Mouse (Mus musculus): ENCODE data around the gene Svop. TPM values are rescaled to one million over a fixed set of nuclear protein-coding genes. Genes with fewer than 3 reads are reported as not detected.

Svop gene
- total RNA-seq, 2 experiments from 2014 or later = 107 to 115 TPM

Other genes with a start within 250 kb of the Svop start
- gene Coro1c, start 182.8 kb downstream of the Svop start, total RNA-seq (2021) = 100 to 1,000 TPM; 183 to 194 TPM
- 10 to 100 TPM; 36.1 to 36.9 TPM for gene Ssh1, start 97.7 kb downstream of the Svop start, total RNA-seq (2021)
- gene Dao, start 87.9 kb downstream of the Svop start, total RNA-seq (2021) = not detected
- gene Usp30, start 26.1 kb downstream of the Svop start, total RNA-seq (2021) = 10 to 100 TPM; 31.6 to 34.8 TPM
- 1 to 10 TPM; 6.2 to 6.9 TPM for gene Alkbh2, start 36.6 kb upstream of the Svop start, total RNA-seq (2021)
- 1 to 10 TPM; 5.6 to 6.0 TPM for gene Ung, start 38.8 kb upstream of the Svop start, total RNA-seq (2021)
- gene Acacb, start 55.0 kb upstream of the Svop start, total RNA-seq (2021) = 1 to 10 TPM; 2.4 to 3.8 TPM
- under 1 TPM in 1 of 2 experiments, not detected in 1; 0.16 TPM for gene Foxn4, start 182.2 kb upstream of the Svop start, total RNA-seq (2021)
- gene Myo1h, start 197.6 kb upstream of the Svop start, total RNA-seq (2021) = 1 to 10 TPM; 1.1 TPM

All from left cerebral cortex, postnatal 4 days (tissue).